Mouse (Mus musculus): ENCODE data around the gene Frrs1. TPM values are rescaled to one million over a fixed set of nuclear protein-coding genes. Genes with fewer than 3 reads are reported as not detected.

The Frrs1 gene
- total and polyA plus RNA-seq, 2 experiments from 2014 or later = 3.8 to 7.0 TPM

GRCm38 (mm10) chr3:116955061-116955460, 95.8 kb downstream of the Frrs1 start:
- Histone ChIP-seq H3K4me3 (ENCODE audit: low read depth, low read length) (no peak overlapping the region), H3K27ac (ENCODE audit: low read depth, low read length) (no peak overlapping the region), H3K36me3 (ENCODE audit: insufficient read depth, low read length) (no peaks in the 10 kb centered on the region), H3K9ac (replicated peaks; ENCODE audit: low read length, poor library complexity, severe bottlenecking) (no peak overlapping the region), H3K4me2 (ENCODE audit: low read depth, low read length, poor library complexity, severe bottlenecking) (no peak overlapping the region), H3K4me1 (ENCODE audit: insufficient read depth, low read length) (no peaks in the 10 kb centered on the region), H3K27me3 (ENCODE audit: insufficient read depth, low read length) (no peaks in the 10 kb centered on the region), H3K9me3 (ENCODE audit: low read length) (no peaks in the 10 kb centered on the region)
- 70% methylated on average over 6 of the region's 6 CpGs for whole genome bisulfite sequencing
- DNase-seq (ENCODE audit: low spot score) (no peak), ATAC-seq (ENCODE audit: low FRiP score) (no peak)
- no peak for TF ChIP-seq CTCF (IDR thresholded peaks at IDR 0.05)

Other genes with a start within 250 kb of the Frrs1 start
- gene Trmt13, start 244.9 kb upstream of the Frrs1 start, total RNA-seq (2014; rRNA removed) = 12.2 and 14.0 TPM in 2 replicates
- gene Trmt13, start 244.9 kb upstream of the Frrs1 start, polyA plus RNA-seq (2015; fragmentation: Nextera tagmentation; extraction: Ambion mirVana) = 22.1 and 23.4 TPM in 2 replicates
- 44.7 and 51.1 TPM in 2 replicates for gene Mfsd14a, start 196.8 kb upstream of the Frrs1 start, total RNA-seq (2014; rRNA removed)
- gene Mfsd14a, start 196.8 kb upstream of the Frrs1 start, polyA plus RNA-seq (2015; fragmentation: Nextera tagmentation; extraction: Ambion mirVana) = 49.4 and 50.6 TPM in 2 replicates
- gene Gm43191, start 178.2 kb upstream of the Frrs1 start, total RNA-seq (2014; rRNA removed) = not detected in 2 replicates
- gene Gm43191, start 178.2 kb upstream of the Frrs1 start, polyA plus RNA-seq (2015; fragmentation: Nextera tagmentation; extraction: Ambion mirVana) = not detected in 2 replicates
- 18.9 and 23.9 TPM in 2 replicates for gene Slc35a3, start 146.6 kb upstream of the Frrs1 start, total RNA-seq (2014; rRNA removed)
- 5.4 and 6.2 TPM in 2 replicates for gene Slc35a3, start 146.6 kb upstream of the Frrs1 start, polyA plus RNA-seq (2015; fragmentation: Nextera tagmentation; extraction: Ambion mirVana)
- gene Agl, start 51.3 kb upstream of the Frrs1 start, total RNA-seq (2014; rRNA removed) = 18.9 and 19.6 TPM in 2 replicates
- gene Agl, start 51.3 kb upstream of the Frrs1 start, polyA plus RNA-seq (2015; fragmentation: Nextera tagmentation; extraction: Ambion mirVana) = 8.9 and 12.5 TPM in 2 replicates
- not detected in 2 replicates for gene 4930455H04Rik, start 108.8 kb downstream of the Frrs1 start, total RNA-seq (2014; rRNA removed)
- gene 4930455H04Rik, start 108.8 kb downstream of the Frrs1 start, polyA plus RNA-seq (2015; fragmentation: Nextera tagmentation; extraction: Ambion mirVana) = not detected in 2 replicates
- gene Palmd, start 109.5 kb downstream of the Frrs1 start, total RNA-seq (2014; rRNA removed) = 3.5 and 10.7 TPM in 2 replicates
- 6.1 and 6.7 TPM in 2 replicates for gene Palmd, start 109.5 kb downstream of the Frrs1 start, polyA plus RNA-seq (2015; fragmentation: Nextera tagmentation; extraction: Ambion mirVana)